Mouse (Mus musculus): ENCODE results near the gene Phtf2.

The Phtf2 gene

DNA sequence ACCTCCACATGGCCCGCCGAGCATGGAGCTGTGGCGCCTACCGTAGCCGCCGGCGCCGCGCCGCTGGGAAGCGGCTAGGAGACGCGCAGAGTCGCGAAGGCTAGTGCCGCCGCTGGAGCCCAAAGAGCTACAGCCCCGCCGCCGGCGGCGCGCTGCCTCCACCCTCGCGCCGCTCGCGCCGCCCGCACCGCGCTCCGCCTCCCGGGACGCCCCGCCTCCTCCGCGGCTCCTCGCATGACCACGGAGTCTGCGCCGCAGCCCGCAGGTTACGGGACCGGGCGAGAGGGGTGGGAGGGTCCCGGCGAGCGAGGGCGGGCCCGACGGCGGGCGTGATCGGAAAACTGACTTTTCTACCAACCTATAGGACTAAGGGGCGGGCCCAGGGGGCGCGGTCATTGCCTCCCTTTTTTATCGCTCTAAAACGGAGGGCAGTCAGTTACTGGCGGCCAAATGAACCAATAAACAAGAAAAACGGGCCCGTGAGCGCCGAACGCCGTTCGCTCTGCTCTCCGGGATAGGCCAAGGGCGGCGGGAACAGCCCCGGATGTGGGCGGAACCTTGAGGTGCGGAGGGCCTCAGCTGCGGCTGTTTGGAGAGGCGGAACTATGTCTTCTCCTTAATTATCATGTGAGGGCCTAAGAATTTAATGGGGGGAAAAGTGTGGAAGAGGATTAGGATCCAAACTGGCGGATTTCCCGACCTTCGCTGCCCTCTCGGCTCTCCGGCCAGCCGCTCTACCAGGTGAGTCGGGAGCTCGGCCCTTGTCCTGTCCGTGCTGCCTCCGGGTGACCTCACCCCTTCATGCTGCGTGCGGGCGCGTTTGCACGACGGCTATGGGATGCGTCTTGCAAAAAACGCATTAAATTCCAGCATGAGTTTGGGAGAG is at the start of gene Phtf2, which contains the start of gene Tmem60:
Gene Phtf2, minus strand, starts transcription at position 210 of the 886 bp plus-strand sequence.
Gene Tmem60, plus strand, starts transcription at position 277 of the 886 bp plus-strand sequence.
- in situ Hi-C loops (cut with MboI): no loop called here

DNA sequence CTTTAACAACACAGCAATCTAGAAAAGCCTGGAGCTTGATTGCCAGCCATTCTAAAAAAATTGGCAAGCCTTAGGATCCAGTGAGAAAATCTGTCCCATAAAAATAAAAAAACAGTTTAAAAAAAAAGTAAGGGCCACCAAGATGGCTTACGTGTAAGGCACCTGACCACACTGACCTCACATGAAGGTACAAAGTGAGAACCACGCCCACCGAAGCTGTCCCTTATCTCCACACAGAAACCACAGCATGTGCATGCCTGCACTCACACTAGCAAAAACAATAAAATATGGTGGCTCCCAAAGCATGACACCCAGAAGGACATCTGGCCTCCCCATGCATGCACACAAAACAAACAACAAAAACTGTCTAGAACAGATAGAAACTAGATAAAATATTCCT is 49.4 kb upstream of the Phtf2 start:
- in situ Hi-C loops (cut with MboI): no loop called here

DNA sequence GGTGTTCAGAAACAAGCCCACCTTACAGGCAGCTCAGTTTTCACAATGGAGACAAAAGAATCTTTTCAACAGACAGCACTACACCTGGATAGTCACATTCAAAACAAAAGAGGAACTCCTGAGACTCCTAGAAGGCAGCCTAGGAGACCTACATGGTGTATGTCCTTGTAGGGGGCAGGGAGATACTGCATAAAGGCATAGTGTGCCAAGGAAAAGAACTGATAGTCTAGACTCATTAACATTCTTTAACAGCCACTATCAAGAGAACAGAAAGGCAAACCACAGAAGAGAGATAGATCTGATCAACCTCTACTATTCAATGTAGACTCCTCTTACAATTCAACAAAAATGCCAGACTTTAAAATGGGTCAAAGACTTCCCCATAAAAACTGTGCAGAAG is 48.5 kb upstream of the Phtf2 start:
- in situ Hi-C loops (cut with MboI): no loop called here

DNA sequence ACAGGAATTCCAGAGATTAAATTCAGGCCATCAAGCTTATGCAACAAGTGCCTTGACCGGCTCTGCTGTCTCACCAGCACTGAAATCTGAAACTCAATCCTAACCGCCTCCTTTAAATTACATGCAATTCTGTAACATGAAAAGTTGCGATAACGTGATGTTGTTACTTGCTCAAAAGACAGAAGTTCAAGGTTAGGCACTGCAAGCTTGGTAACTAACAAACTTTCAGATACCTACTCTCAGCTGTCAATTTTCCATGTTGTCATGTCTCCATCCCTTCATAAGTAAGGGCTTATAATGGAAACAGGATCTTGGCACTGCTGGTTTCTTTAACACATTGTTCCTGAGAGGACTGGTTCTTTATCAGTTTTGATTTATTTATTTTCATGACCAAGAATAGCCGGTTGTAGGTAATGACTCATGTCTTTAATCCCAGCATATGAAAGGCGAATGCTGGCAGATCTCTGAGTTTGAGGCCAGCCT is 47.8 kb upstream of the Phtf2 start:
- in situ Hi-C loops (cut with MboI): no loop called here

- in situ Hi-C loops (cut with MboI): no loop called here
These were observed 43.5 kb upstream of the Phtf2 start for GRCm38 (mm10) chr5:20925451-20925850.

DNA sequence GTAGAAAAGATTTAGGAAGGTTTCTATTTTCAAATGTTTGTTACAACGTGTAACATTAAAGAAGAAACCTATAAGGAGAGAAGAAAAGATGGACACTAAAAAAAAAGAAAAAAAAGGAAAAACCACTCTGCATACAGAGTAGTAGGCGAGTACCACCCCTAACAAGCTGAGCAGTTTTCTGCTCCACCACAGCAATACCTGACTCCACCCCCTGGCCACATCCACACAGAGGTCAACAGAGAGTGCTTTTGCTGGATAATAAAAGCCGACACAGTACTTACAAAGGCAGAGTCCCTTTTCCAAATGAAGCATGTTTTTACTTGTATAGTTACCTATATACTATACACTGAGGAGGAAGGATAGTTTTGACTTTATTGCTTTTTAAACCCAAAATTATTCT is 42.7 kb upstream of the Phtf2 start:
- in situ Hi-C loops (cut with MboI): no loop called here

- in situ Hi-C loops (cut with MboI): no loop called here
These were observed 37.6 kb upstream of the Phtf2 start for GRCm38 (mm10) chr5:20919566-20919965.

GRCm38 (mm10) chr5:20918967-20919366 is 37.0 kb upstream of the Phtf2 start:
- in situ Hi-C loops (cut with MboI): no loop called here

DNA sequence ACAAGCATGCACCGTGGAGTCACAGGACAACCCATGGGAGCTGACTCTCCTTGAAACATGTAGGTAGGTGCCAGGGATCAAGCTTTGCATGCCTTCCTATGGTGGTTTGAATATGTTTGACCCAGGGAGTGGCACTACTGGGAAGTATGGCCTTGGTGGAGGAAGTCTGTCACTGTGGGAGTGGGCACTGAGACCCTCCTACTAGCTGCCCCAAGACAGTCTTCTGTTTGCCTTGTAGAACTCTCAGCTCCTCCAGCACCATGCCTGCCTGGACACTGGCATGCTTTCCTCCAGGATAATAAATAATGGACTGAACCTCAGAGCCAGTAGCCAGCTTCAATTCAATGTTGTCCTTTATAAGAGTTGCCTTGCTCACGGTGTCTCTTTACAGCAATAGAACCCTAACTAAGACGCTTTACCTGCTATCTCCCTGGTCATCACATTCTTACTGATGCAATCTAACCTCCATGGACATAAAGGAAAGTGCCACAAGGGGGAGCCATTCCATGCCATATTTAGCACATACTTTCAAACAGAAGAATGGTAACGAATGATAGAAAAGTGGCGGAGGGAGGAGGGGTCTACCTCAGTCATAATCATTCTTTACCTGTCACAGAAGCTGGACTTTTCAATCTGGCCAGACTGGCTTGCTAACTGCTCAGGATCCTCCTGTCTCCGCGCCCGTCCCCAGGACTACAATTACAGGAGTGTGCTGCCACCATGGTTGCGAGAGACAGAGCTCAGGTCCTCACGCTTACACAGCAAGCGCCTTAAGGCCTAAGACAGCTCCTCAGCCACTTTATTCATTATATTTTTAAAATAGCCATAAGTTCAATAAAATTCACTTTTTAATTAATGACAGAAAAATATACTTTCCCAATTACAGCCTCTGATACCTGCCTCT is 31.7 kb upstream of the Phtf2 start:
- in situ Hi-C loops (cut with MboI): no loop called here

DNA sequence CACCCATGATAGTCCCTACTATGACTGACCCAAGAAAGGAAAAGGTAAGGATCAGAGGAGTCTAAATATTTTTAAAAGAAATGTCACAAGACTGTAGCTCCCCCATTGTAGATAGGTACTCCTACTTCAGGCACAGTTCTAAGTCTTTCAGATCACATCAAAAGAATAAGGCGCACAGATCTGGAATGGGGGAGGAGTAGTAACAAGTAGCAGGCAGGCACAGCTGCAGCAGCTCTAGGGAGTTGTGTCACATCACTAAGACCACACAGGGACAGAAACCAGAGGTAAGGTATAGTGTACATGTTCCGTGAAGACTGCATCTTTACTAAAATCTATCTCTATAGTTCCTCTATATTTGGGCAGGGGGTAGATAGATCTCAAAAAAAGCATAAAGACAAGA is 29.8 kb upstream of the Phtf2 start:
- in situ Hi-C loops (cut with MboI): no loop called here

DNA sequence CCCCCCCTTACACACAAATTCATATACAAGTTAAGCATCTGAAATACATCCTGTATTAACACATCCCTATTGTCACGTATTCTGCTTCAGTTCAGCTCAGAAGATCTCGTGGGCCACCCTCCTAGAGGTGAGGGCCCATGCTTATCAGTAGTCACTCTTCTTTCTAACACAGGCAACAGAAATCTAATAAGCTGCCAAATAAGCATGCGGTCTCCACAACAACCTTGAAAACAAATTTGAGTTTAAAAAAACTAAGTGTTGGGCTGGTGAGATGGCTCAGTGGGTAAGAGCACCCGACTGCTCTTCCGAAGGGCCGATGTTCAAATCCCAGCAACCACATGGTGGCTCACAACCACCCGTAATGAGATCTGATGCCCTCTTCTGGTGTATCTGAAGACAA is 24.3 kb upstream of the Phtf2 start:
- in situ Hi-C loops (cut with MboI): no loop called here

DNA sequence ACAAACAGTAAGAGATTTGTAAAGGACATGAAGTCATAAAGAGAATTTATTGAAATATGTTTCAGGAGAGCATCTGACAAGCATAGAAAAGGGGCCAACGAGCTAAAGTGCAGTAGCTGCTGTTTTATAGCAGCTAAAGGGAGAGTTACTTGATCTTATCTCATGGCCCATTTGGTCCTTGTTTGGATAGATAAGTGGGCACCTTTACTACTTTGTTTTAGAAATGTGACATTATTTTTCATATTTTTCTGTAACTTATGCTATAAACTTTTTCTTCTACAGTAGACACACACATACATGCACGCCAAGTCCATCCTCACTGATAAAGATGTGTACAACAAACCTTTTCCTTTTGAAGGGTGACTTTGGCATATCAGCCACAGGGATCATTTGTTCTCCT is 23.5 kb upstream of the Phtf2 start:
- in situ Hi-C loops (cut with MboI): no loop called here

GRCm38 (mm10) chr5:20904647-20905046 is 22.7 kb upstream of the Phtf2 start:
- in situ Hi-C loops (cut with MboI): no loop called here

- in situ Hi-C loops (cut with MboI): no loop called here
These were observed 15.7 kb upstream of the Phtf2 start for GRCm38 (mm10) chr5:20897446-20898167.

GRCm38 (mm10) chr5:20884036-20884620 is 2.2 kb upstream of the Phtf2 start:
- in situ Hi-C loops (cut with MboI): no loop called here

DNA sequence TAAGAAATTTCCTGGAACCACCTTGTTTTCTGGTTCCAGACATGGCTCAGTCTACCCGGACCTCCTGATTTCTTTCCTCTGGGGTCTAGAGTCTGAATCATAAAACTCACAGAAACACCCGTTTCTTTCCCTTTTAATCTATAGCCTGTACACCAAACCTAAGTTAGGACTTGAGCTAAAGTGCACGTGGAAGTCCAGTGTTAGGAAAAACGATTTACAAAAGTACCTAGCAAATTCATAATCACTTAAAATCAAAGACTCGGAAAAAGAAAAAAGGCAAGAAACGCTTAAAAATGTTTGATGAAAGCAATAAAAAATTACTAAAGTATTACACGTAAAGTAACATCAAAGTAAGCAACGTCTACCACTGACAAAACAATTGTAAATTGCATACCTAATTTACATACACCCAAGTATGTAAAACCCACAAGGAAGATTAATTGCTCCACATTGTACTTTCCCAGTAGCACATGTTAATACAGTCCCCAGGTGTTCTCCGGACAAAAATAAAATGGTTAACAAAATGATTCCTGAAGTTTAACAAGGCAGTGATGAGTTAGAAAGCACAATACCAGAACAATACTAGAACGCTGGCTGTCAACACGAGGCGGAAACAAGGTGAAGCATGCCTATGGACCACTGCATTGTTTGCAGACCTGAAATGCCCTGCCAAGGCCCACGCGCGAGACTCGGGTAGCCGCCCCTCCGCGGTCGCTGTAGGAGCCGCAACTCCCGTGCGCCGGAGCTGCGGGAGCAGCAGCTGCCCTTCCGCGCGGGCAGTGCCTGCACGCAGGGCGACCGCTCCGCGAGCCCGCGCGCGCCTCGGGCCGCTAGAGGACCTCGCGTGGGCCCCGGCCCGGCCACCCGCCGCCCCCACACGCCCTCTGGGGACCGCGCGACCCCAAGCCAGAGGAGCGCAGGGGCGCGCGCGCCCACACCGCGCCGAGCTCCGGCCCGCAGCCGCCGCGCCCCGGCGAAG is 838 bp downstream of the Phtf2 start:
- in situ Hi-C loops (cut with MboI): no loop called here

GRCm38 (mm10) chr5:20880386-20880785 is 1.5 kb downstream of the Phtf2 start:
- in situ Hi-C loops (cut with MboI): no loop called here

- in situ Hi-C loops (cut with MboI): no loop called here
These were observed 4.9 kb downstream of the Phtf2 start for GRCm38 (mm10) chr5:20876934-20877426.

DNA sequence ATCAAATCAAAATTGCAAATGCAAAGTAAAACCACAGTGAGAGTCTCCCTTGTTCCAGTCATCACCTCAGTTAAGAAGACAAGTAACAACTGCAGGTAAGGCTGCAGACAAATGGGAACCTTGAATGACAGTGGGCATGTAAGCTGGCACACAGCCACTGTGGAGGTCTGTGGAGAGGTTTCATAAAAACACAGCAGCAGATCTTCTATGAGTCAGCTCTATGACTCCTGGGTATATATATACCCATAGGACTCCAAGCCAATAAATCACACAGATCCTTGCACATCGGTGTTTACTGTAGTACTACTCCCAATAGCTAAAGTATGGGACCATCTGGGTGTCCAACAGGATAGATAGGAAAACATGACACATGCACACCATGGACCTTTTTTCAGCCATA is 8.8 kb downstream of the Phtf2 start:
- in situ Hi-C loops (cut with MboI): no loop called here

DNA sequence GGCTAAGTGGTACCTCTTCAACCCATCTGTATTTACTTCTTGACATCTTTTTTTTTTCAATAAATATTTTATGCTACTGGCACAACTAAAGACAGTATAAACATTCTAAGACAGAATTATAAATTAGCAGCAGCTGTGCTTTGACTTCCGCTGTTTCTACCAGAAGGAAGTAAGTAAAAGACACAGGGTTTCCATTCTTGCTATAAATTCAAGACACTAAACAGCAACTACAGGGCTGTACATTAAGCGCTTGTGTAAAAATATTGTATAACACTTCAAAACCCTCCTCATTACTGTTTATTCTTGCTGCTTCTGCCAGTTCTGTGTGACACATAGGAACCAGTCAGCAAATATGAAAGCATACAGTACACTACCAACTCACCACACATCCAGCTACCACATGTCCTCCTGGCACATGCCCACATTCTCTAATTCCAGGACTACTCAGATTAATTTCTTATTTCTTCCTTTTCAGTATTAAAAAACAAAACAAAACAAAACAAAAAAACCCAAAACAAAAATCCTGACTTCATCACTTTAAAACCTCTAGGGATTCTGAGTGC is 16.6 kb downstream of the Phtf2 start:
- in situ Hi-C loops (cut with MboI): no loop called here

Measured in mature B cell (primary cell).